Mouse (Mus musculus): Measurements from ENCODE around the gene Mpp3.

DNA sequence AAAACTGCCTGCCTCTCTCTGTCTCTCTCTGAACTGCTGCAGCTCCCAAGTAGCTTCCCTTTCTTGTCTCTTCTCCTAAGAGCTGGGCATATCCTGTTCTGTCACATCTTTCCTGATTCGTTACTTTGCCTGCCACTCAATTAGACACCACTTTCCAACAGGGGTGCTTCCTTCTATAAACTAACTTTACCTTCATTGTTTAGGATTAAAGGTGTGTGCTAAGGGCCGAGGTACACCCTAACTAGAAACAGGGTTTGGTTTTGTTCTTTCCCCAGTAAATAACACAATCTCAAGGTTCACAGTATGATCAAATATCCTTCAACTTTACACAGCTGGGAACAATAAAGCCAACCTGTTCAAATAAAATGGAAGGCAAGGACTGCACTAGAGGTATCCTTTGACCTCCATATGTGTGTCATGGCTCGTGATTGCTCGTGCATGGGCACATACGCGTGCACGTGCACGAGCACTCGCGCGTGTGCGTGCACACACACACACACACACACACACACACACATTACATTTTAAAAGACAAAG is 4.9 kb upstream of the Mpp3 start:
- TF ChIP-seq CTCF (IDR thresholded peaks at IDR 0.05; ENCODE audit: low read depth, low read length) (no peak), POLR2AphosphoS5 (IDR thresholded peaks at IDR 0.05; ENCODE audit: insufficient replicate concordance, low read depth, low read length) (no peak), GATA2 (IDR thresholded peaks at IDR 0.05; ENCODE audit: borderline replicate concordance, low read depth, low read length) (no peak)
